Mouse (Mus musculus): Measurements from ENCODE around the gene Ppm1l.
"Not testable (repeated sequence)": the region's sequence is repeated elsewhere in the genome, so short reads cannot be mapped to it uniquely, and the experiment has no call there.

Ppm1l gene

DNA sequence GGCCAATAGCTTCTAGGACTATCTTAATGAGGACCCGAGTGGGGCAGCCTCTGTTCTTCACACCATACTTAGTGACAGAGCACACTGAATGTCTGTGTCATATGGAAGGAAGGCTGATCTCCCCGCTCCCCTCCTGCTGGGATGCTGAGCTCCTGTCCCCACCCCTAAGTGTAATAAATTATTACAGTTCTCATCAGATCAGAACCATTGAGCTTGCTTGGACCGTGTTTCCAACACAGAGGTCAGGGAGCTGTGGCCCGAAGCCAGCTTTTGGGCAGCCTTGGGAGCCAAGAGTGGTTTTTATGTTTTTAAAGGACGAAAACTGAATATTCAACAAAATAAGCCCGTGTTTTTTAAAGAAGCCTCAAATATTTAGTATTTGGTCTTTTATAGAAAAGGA is 47.5 kb downstream of the Ppm1l start:
- Histone ChIP-seq H3K27me3 (ENCODE audit: insufficient read depth, low read length) (no peaks in the 10 kb centered on the region), H3K4me1 (replicated peaks; ENCODE audit: low read depth, low read length) (peaks cover 15% of the 10 kb centered on the region), H3K36me3 (ENCODE audit: insufficient read depth, low read length) (no peaks in the 10 kb centered on the region), H3K9me3 (ENCODE audit: low read length) (no peaks in the 10 kb centered on the region), H3K4me3 (replicated peaks; ENCODE audit: low read length) (no peak overlapping the region)
- no peak for TF ChIP-seq POU5F1 (IDR thresholded peaks at IDR 0.05; ENCODE audit: borderline replicate concordance, low read length)
- TF ChIP-seq NANOG (IDR thresholded peaks at IDR 0.05; ENCODE audit: borderline replicate concordance, low read length): no peak

DNA sequence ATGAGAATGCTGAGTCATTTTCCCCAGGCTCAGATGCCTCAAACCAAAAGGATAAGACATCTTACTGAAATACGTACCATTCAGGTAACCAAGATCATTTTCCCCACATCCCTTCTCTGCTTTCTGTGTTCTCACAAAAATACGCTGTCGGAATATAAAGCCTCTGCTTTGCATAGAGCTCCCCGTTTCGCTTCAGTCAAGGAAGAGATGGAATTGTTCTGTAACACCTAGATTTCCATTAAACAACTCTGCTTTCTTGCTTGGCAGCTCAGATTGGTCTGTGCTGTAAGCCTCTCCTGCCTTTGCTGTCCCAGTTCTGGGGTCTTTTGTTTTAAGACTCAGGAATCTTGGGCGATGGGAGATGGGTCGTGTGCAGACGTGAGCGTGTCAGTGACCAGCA is 51.3 kb downstream of the Ppm1l start:
- H3K36me3 ChIP-seq (ENCODE audit: insufficient read depth, low read length): no peaks in the 10 kb centered on the region
- H3K4me1 ChIP-seq (replicated peaks; ENCODE audit: low read depth, low read length): peaks cover 15% of the 10 kb centered on the region
- H3K9me3 ChIP-seq (ENCODE audit: low read length): no peaks in the 10 kb centered on the region
- no peak overlapping the region for H3K4me3 ChIP-seq (replicated peaks; ENCODE audit: low read length)
- no peak for TF ChIP-seq POU5F1 (IDR thresholded peaks at IDR 0.05; ENCODE audit: borderline replicate concordance, low read length)
- TF ChIP-seq NANOG (IDR thresholded peaks at IDR 0.05; ENCODE audit: borderline replicate concordance, low read length): no peak
- TF ChIP-seq CTCF (conservative IDR thresholded peaks at IDR 0.05; ENCODE audit: low read length): no peak
- no peaks in the 10 kb centered on the region for H3K27me3 ChIP-seq (ENCODE audit: insufficient read depth, low read length)

DNA sequence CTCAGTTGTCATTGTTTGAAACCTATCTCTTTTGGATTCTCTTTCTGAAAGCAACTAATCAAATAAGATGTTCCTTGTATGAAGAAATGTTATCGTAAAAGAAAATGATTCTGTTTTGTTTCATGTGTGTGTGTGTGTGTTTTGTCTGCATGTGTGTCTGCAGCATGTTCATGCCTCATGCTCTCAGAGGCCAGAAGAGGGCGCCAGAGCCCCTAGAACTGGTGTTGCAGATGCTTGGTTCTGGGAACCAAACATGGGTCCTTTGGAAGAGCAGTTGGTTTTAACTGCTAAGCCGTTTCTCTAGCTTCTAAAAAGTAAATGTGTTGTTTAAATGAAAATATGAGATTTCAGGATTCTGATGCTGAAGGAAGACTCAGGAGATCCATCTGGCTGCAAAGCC is 56.1 kb downstream of the Ppm1l start:
- TF ChIP-seq NANOG (IDR thresholded peaks at IDR 0.05; ENCODE audit: borderline replicate concordance, low read length): no peak
- peak; percentile 62 for TF ChIP-seq CTCF (conservative IDR thresholded peaks at IDR 0.05; ENCODE audit: low read length)
- peaks cover 8% of the 10 kb centered on the region for H3K4me1 ChIP-seq (replicated peaks; ENCODE audit: low read depth, low read length)
- no peak overlapping the region for H3K4me3 ChIP-seq (replicated peaks; ENCODE audit: low read length)
- no peaks in the 10 kb centered on the region for H3K9me3 ChIP-seq (ENCODE audit: low read length)
- H3K27me3 ChIP-seq (ENCODE audit: insufficient read depth, low read length): no peaks in the 10 kb centered on the region
- H3K36me3 ChIP-seq (ENCODE audit: insufficient read depth, low read length): no peaks in the 10 kb centered on the region

DNA sequence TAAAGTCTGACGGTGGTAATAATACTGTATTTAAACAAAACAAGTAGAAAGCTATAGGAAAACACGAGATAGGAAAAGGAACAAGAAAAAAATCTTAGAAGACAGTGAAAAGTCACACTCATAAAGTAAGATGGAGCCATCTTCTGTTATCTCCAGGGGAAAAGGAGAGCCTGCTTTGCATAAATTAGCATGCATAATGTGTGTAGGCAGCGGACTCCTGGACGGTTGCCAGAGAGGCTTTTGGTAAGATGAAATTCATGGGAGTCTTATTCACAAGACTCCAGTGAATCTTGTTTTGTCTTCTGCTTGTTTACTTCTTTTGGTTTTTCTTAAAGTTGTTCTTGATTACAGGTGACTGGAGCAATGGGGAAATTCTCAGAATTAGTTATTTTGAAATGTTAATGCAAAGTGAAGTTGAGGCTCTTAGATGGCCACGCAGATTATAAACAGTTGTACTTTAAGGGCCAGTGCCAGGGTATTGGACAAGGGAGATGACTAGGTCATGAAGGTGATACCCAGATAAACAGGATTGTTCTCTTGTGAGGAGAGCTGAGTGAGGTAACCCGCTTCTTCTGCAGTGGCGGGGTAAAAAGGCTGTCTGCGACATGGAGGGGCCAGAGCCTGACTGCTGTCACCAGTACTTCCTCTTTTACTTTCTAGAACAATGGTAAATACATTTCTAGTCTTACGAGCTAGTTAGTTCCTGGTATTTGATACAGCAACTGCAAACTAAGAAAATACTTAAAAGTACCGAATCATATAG is 57.1 kb downstream of the Ppm1l start:
- no peaks in the 10 kb centered on the region for H3K27me3 ChIP-seq (ENCODE audit: insufficient read depth, low read length)
- no peaks in the 10 kb centered on the region for H3K36me3 ChIP-seq (ENCODE audit: insufficient read depth, low read length)
- TF ChIP-seq CTCF (conservative IDR thresholded peaks at IDR 0.05; ENCODE audit: low read length) (no peak), NANOG (IDR thresholded peaks at IDR 0.05; ENCODE audit: borderline replicate concordance, low read length) (no peak), POU5F1 (IDR thresholded peaks at IDR 0.05; ENCODE audit: borderline replicate concordance, low read length) (0 out of 2 replicates have a peak, but pooled peaks have one; percentile 25)
- no peaks in the 10 kb centered on the region for H3K4me1 ChIP-seq (replicated peaks; ENCODE audit: low read depth, low read length)
- H3K9me3 ChIP-seq (ENCODE audit: low read length): no peaks in the 10 kb centered on the region
- no peak overlapping the region for H3K4me3 ChIP-seq (replicated peaks; ENCODE audit: low read length)

DNA sequence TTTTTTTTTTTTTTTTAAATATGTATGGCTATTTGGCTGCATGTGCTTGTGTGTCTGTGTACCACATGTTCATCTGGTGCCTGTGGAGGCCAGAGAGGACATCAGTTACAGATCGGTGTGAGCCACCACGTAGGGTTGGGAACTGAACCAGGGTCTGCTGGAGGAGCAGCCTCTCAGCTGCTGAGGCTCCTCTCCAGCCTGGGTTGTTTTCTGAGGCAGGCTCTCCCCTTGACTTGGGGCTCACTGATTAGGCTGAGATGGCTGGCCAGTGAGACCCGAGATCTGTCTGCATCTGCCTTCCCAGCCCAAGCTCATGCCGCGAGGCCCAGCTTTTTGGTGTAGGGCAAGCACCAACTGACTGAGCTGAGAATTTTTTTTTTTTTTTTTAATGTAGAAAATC is 57.9 kb downstream of the Ppm1l start:
- Histone ChIP-seq H3K9me3 (ENCODE audit: low read length) (no peaks in the 10 kb centered on the region), H3K27me3 (ENCODE audit: insufficient read depth, low read length) (no peaks in the 10 kb centered on the region), H3K4me3 (replicated peaks; ENCODE audit: low read length) (no peak overlapping the region), H3K36me3 (ENCODE audit: insufficient read depth, low read length) (no peaks in the 10 kb centered on the region), H3K4me1 (replicated peaks; ENCODE audit: low read depth, low read length) (no peaks in the 10 kb centered on the region)
- TF ChIP-seq POU5F1 (IDR thresholded peaks at IDR 0.05; ENCODE audit: borderline replicate concordance, low read length) (no peak), NANOG (IDR thresholded peaks at IDR 0.05; ENCODE audit: borderline replicate concordance, low read length) (no peak), CTCF (conservative IDR thresholded peaks at IDR 0.05; ENCODE audit: low read length) (no peak)

DNA sequence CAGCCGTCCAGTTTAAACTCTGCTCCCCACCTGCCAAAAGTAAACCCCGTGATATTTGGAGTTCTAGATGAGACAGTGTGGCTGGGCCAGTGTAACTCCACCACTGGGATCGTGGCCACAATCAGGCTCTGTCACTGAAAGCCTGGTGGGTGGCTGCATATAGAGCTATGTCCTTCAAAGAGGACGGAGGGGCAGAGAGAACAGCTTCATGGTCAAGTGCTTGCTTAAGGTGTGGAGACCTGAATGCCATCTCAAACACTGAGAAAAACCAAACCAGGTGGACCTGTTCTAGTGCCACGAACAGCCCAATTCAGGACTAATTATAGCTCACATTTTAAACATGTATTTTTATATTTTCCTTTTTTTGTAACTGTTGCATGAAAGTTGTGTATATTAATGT is 58.3 kb downstream of the Ppm1l start:
- Histone ChIP-seq H3K27me3 (ENCODE audit: insufficient read depth, low read length) (no peaks in the 10 kb centered on the region), H3K9me3 (ENCODE audit: low read length) (no peaks in the 10 kb centered on the region), H3K4me1 (replicated peaks; ENCODE audit: low read depth, low read length) (no peaks in the 10 kb centered on the region), H3K4me3 (replicated peaks; ENCODE audit: low read length) (no peak overlapping the region), H3K36me3 (ENCODE audit: insufficient read depth, low read length) (no peaks in the 10 kb centered on the region)
- TF ChIP-seq CTCF (conservative IDR thresholded peaks at IDR 0.05; ENCODE audit: low read length): no peak
- no peak for TF ChIP-seq POU5F1 (IDR thresholded peaks at IDR 0.05; ENCODE audit: borderline replicate concordance, low read length)
- TF ChIP-seq NANOG (IDR thresholded peaks at IDR 0.05; ENCODE audit: borderline replicate concordance, low read length): no peak

DNA sequence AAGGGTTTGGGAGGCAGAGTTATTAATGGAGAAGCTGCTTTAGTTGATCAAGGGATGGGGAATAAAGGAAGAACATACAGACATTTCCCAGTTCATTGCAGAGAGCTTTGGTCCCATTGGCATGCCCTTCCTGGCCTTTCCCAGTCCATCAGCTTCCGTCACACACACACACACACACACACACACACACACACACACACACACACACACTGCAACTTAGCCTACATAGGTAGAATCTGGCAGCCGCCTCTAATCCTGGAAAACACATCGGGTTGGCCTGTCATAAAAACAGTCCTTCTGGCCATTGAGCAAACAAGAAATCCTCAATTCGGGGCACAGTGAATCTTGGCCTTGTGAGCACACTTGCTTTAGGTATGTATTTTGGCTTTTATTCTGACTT is 64.6 kb downstream of the Ppm1l start:
- H3K36me3 ChIP-seq (ENCODE audit: insufficient read depth, low read length): no peaks in the 10 kb centered on the region
- 0 out of 2 replicates have a peak, but pooled peaks cover 2% of the 10 kb centered on the region for H3K4me1 ChIP-seq (replicated peaks; ENCODE audit: low read depth, low read length)
- H3K27me3 ChIP-seq (ENCODE audit: insufficient read depth, low read length): no peaks in the 10 kb centered on the region
- no peak overlapping the region for H3K4me3 ChIP-seq (replicated peaks; ENCODE audit: low read length)
- TF ChIP-seq POU5F1 (IDR thresholded peaks at IDR 0.05; ENCODE audit: borderline replicate concordance, low read length) (no peak), NANOG (IDR thresholded peaks at IDR 0.05; ENCODE audit: borderline replicate concordance, low read length) (no peak), CTCF (conservative IDR thresholded peaks at IDR 0.05; ENCODE audit: low read length) (no peak)
- H3K9me3 ChIP-seq (ENCODE audit: low read length): no peaks in the 10 kb centered on the region

DNA sequence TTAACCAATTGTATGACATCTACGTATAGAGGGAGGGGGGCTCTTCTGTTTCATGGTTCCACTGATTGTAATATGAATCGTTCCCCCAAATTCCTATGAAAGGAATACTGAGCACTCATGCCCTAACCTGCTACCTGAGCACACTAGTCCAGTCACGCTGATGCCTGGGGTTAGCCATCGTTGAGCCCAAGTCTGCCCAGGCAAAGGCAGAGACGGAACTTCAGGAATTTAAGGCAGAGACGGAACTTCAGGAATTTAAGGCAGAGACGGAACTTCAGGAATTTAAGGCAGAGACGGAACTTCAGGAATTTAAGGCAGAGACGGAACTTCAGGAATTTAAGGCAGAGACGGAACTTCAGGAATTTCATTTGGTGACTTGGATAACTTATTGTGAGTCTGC is 75.2 kb downstream of the Ppm1l start:
- H3K9me3 ChIP-seq (ENCODE audit: low read length); H3K27me3 ChIP-seq (ENCODE audit: insufficient read depth, low read length); H3K4me3 ChIP-seq (replicated peaks; ENCODE audit: low read length); H3K36me3 ChIP-seq (ENCODE audit: insufficient read depth, low read length): not testable (repeated sequence)
- H3K4me1 ChIP-seq (replicated peaks; ENCODE audit: low read depth, low read length): peaks cover 12% of the 10 kb centered on the region

DNA sequence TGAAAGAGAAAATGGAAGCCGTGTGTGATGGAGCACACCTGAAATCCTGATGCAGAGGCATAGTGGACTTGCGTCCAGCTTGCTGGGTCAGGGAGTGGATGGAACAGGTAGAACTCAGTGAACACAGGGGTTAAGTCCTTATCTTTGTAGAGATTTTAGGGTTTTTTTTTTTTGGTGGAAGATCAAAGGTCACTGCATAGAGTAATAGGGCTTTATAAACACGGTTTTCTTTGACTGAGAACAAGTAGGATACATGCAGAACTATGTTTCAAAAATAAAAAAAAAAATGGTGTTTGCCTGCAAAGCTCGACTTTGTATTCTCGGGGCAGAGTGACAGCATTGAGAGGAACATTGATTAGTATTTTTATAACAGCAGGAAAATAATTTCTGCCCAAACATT is 75.6 kb downstream of the Ppm1l start:
- Histone ChIP-seq H3K36me3 (ENCODE audit: insufficient read depth, low read length) (no peaks in the 10 kb centered on the region), H3K27me3 (ENCODE audit: insufficient read depth, low read length) (no peaks in the 10 kb centered on the region), H3K4me1 (replicated peaks; ENCODE audit: low read depth, low read length) (peaks cover 12% of the 10 kb centered on the region), H3K4me3 (replicated peaks; ENCODE audit: low read length) (no peak overlapping the region), H3K9me3 (ENCODE audit: low read length) (no peaks in the 10 kb centered on the region)
- no peak for TF ChIP-seq POU5F1 (IDR thresholded peaks at IDR 0.05; ENCODE audit: borderline replicate concordance, low read length)
- TF ChIP-seq CTCF (conservative IDR thresholded peaks at IDR 0.05; ENCODE audit: low read length): no peak
- no peak for TF ChIP-seq NANOG (IDR thresholded peaks at IDR 0.05; ENCODE audit: borderline replicate concordance, low read length)
